Mouse (Mus musculus) thymus, adult 2 months (tissue): ENCODE data around the gene Rabggtb.

ENCODE experiments used
- CTCF ChIP-seq: fragments of 200-500 bp; IDR thresholded peaks from 2 replicates; pipeline ENCODE4 v1.5.1; 2012; ENCODE audit warnings: mild to moderate bottlenecking, control low read depth, low read length, moderate library complexity, borderline replicate concordance; ENCODE audit not compliant: control insufficient read depth, poor library complexity, insufficient read depth; ENCODE audit errors: extremely low read depth
- POLR2A ChIP-seq: fragments of 200-500 bp; IDR thresholded peaks from 2 replicates; pipeline ENCODE4 v1.6.1; 2012; ENCODE audit warnings: mild to moderate bottlenecking, low read length, control low read depth, moderate library complexity; ENCODE audit not compliant: control insufficient read depth, poor library complexity, insufficient read depth; ENCODE audit errors: extremely low read depth

GRCm38 (mm10) chr3:153913510-153914243 lies 868 bp upstream of the Rabggtb start:
- TF ChIP-seq CTCF (no peak), POLR2A (no peak)
